Mouse (Mus musculus) lung, embryonic 16.5 days (tissue): ENCODE measurements around the gene Spry1. TPM values are rescaled to one million over a fixed set of nuclear protein-coding genes. Genes with fewer than 3 reads are reported as not detected.

Experiments
- ATAC-seq: fragments of 200-750 bp; cut with Nextera tagmentation; 2 replicates; pipeline ENCODE4 v1.8.0; 2017; ENCODE audit warnings: low read depth, mild to moderate bottlenecking, moderate library complexity
- H3K27ac ChIP-seq: fragments of 300-500 bp; sonication (generic); 2 replicates; pipeline ENCODE4 v1.5.1; 2014; ENCODE audit warnings: mild to moderate bottlenecking, control low read depth, low read length
- H3K27me3 ChIP-seq: fragments of 300-500 bp; sonication (generic); 2 replicates; pipeline ENCODE4 v1.6.1; 2014; ENCODE audit warnings: low read depth, low read length, mixed read lengths; ENCODE audit not compliant: control insufficient read depth, insufficient read depth
- H3K36me3 ChIP-seq: fragments of 300-500 bp; sonication (generic); 2 replicates; pipeline ENCODE4 v1.6.1; 2014; ENCODE audit warnings: low read length; ENCODE audit not compliant: control insufficient read depth, insufficient read depth
- H3K4me1 ChIP-seq: fragments of 300-500 bp; sonication (generic); replicated peaks from 2 replicates; pipeline ENCODE4 v1.6.1; 2014; ENCODE audit warnings: low read length, mixed read lengths; ENCODE audit not compliant: control insufficient read depth, insufficient read depth
- H3K4me2 ChIP-seq: fragments of 300-500 bp; sonication (generic); 2 replicates; pipeline ENCODE4 v1.6.1; 2014; ENCODE audit warnings: low read depth, low read length, control low read depth
- H3K4me3 ChIP-seq: fragments of 300-500 bp; sonication (generic); 2 replicates; pipeline ENCODE4 v1.5.1; 2014; ENCODE audit warnings: mild to moderate bottlenecking, low read length, control low read depth
- H3K9ac ChIP-seq: fragments of 300-500 bp; sonication (generic); 2 replicates; pipeline ENCODE4 v1.6.1; 2014; ENCODE audit warnings: low read length, control low read depth
- H3K9me3 ChIP-seq: fragments of 300-500 bp; sonication (generic); 2 replicates; pipeline ENCODE4 v1.6.1; 2016; ENCODE audit warnings: low read length; ENCODE audit not compliant: control insufficient read depth
- WGBS: fragments of 180-500 bp; shearing (Covaris S2); extraction: QIAGEN DNeasy Blood & Tissue Kit; methylation state at CpG from one replicate; pipeline ENCODE4 v1.1.7; 2014; 5-methylcytosine and 5-hydroxymethylcytosine counted together
- polyA plus RNA-seq: library from polyadenylated mRNA; unstranded; fragments of >200 nt; fragmentation: Nextera tagmentation; extraction: Ambion mirVana; gene quantifications from 2 replicates; pipeline ENCODE4 v1.2.1, GENCODE M21; 2015

Gene Spry1
- polyA plus RNA-seq, 1 experiment from 2014 or later = 18.9 TPM

DNA sequence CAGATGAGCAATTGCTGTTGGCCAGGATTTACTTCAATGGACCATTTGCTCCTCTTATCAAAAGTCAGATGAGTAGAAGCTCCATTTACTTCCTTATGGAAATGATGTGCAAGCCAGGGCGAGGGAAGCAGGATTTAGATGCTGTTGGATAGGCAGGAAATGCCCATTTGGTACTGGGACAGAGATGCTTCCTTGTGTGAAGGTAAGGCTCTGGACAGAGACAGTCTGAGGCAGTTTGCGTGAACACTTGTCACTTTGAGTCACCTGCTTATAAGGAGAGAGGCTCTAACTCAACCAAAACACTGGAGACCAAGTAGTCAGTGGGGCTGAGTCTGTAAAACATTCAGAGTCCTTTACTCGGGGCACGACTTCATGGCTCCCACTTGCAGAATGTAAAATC, 2.8 kb upstream of the Spry1 start:
- 90% methylated on average over 4 of the region's 4 CpGs for WGBS

GRCm38 (mm10) chr3:37640162-37640721, 495 bp downstream of the Spry1 start:
- Histone ChIP-seq H3K36me3 (peaks cover 21% of the 10 kb centered on the region), H3K27me3 (no peaks in the 10 kb centered on the region), H3K4me1 (peaks cover 33% of the 10 kb centered on the region), H3K9ac (peak overlapping the region; percentile 97), H3K27ac (peak overlapping the region; percentile 95), H3K4me3 (peak overlapping the region; percentile 95), H3K9me3 (no peaks in the 10 kb centered on the region), H3K4me2 (peak overlapping the region; percentile 75)
- ATAC-seq = peak; percentile 67
- WGBS = under 1% methylated on average over 70 of the region's 86 CpGs

More for the DNA sequence above, 2.8 kb upstream of the Spry1 start:
- no peak for ATAC-seq
- Histone ChIP-seq H3K4me2 (no peak overlapping the region), H3K4me1 (peaks cover 7% of the 10 kb centered on the region), H3K27ac (no peak overlapping the region), H3K9ac (no peak overlapping the region), H3K36me3 (no peaks in the 10 kb centered on the region), H3K9me3 (no peaks in the 10 kb centered on the region), H3K27me3 (no peaks in the 10 kb centered on the region), H3K4me3 (no peak overlapping the region)

DNA sequence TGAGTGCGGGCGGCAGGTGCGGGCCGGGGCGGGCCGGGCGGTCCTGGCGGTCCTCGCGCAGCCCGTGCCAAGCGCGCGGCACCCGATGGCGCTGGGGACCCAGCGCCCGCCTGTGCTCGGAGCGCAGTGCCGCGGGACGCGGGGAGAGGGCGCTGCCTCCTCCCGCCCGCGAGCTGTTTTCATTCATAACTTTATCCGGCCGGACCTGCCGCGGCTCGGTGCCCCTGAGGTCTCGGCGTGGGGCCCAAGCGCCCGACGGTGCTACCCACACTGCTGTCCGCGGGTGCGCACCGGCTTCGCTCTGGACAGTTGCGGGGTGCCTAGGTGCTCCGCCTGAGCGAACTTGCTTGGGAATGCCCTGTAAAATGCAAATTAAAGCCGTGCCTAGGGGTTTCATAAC, 1.1 kb downstream of the Spry1 start:
- H3K36me3 ChIP-seq = peaks cover 21% of the 10 kb centered on the region
- H3K27ac ChIP-seq = peak overlapping the region; percentile 95
- no peaks in the 10 kb centered on the region for H3K27me3 ChIP-seq
- 0% methylated on average over 34 of the region's 47 CpGs for WGBS
- no peaks in the 10 kb centered on the region for H3K9me3 ChIP-seq
- peak overlapping the region; percentile 97 for H3K9ac ChIP-seq
- peaks cover 34% of the 10 kb centered on the region for H3K4me1 ChIP-seq
- H3K4me3 ChIP-seq = peak overlapping the region; percentile 95
- peak overlapping the region; percentile 75 for H3K4me2 ChIP-seq
- ATAC-seq = peak; percentile 76

GRCm38 (mm10) chr3:37641796-37642680, 2.3 kb downstream of the Spry1 start:
- H3K27me3 ChIP-seq = no peaks in the 10 kb centered on the region
- peaks cover 25% of the 10 kb centered on the region for H3K36me3 ChIP-seq
- peak overlapping the region; percentile 95 for H3K4me3 ChIP-seq
- peak overlapping the region; percentile 44 for H3K27ac ChIP-seq
- peak overlapping the region; percentile 75 for H3K4me2 ChIP-seq
- H3K4me1 ChIP-seq = peaks cover 36% of the 10 kb centered on the region
- 19% methylated on average over 20 of the region's 20 CpGs for WGBS
- H3K9me3 ChIP-seq = no peaks in the 10 kb centered on the region
- peak overlapping the region; percentile 97 for H3K9ac ChIP-seq
- ATAC-seq = no peak

GRCm38 (mm10) chr3:37642681-37643214, 3.0 kb downstream of the Spry1 start:
- peaks cover 38% of the 10 kb centered on the region for H3K4me1 ChIP-seq

DNA sequence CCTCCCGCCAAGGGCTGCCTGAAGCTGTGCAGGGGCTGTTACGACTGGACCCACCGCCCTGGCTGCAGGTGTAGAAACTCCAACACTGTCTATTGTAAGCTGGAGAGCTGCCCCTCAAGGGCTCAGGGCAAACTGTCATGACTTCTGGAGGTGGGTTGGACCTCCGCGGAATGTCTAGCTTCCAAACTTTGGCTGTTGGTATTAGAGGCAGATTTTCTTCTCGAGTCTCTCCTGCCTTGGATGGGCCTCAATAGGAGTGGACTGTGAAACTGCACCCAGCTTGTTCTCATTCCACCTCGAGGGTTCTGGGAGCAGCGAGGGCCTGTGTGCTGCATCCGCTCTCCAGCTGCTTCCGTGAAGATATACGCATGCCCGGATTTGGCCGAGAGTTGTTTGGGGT, 3.7 kb downstream of the Spry1 start:
- H3K9ac ChIP-seq = peak overlapping the region; percentile 11
- peaks cover 40% of the 10 kb centered on the region for H3K4me1 ChIP-seq
- peak overlapping the region; percentile 75 for H3K4me2 ChIP-seq
- H3K27me3 ChIP-seq = no peaks in the 10 kb centered on the region
- peak overlapping the region; percentile 95 for H3K4me3 ChIP-seq
- ATAC-seq = no peak
- WGBS = 76% methylated on average over 13 of the region's 13 CpGs
- no peaks in the 10 kb centered on the region for H3K9me3 ChIP-seq
- H3K36me3 ChIP-seq = peaks cover 26% of the 10 kb centered on the region
- peak overlapping the region; percentile 52 for H3K27ac ChIP-seq

More at GRCm38 (mm10) chr3:37642681-37643214, 3.0 kb downstream of the Spry1 start:
- ATAC-seq = no peak
- peak overlapping the region; percentile 97 for H3K9ac ChIP-seq
- WGBS = 68% methylated on average over 21 of the region's 21 CpGs
- H3K4me2 ChIP-seq = peak overlapping the region; percentile 75
- no peaks in the 10 kb centered on the region for H3K27me3 ChIP-seq
- H3K4me3 ChIP-seq = peak overlapping the region; percentile 95
- peaks cover 26% of the 10 kb centered on the region for H3K36me3 ChIP-seq
- no peaks in the 10 kb centered on the region for H3K9me3 ChIP-seq
- peak overlapping the region; percentile 38; the same call in 1 of the 2 replicates for H3K27ac ChIP-seq

DNA sequence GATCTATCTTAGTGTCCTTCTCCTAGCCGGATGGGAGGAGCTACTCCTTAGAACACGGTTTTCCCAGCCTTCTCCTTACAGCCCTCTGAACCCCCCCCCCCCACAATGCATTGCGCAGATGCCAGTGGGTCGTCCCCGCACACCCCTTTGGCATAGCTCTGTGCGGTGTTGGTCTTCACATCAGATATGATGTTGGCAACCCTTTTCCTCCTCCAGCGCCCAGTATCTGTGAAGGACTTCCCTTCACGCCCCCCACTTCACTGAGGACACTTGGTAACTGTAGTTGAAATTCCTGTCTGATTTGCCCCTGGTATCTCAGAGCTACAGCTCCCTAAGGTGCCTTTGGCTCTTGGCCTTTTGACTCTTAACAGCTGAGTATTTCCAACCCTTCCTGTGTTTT, 4.2 kb downstream of the Spry1 start:
- peak overlapping the region; percentile 95; the same call in 1 of the 2 replicates for H3K4me3 ChIP-seq
- peak overlapping the region; percentile 11; the same call in 1 of the 2 replicates for H3K9ac ChIP-seq
- H3K27ac ChIP-seq = 0 out of 2 replicates have a peak overlapping the region, but pooled peaks have one; percentile 2
- 70% methylated on average over 8 of the region's 8 CpGs for WGBS
- peaks cover 29% of the 10 kb centered on the region for H3K36me3 ChIP-seq
- peaks cover 40% of the 10 kb centered on the region for H3K4me1 ChIP-seq
- ATAC-seq = no peak
- no peaks in the 10 kb centered on the region for H3K27me3 ChIP-seq
- peak overlapping the region; percentile 75 for H3K4me2 ChIP-seq
- no peaks in the 10 kb centered on the region for H3K9me3 ChIP-seq

GRCm38 (mm10) chr3:37645061-37645460, 5.3 kb downstream of the Spry1 start:
- H3K9ac ChIP-seq = no peak overlapping the region
- 66% methylated on average over 6 of the region's 6 CpGs for WGBS
- peaks cover 29% of the 10 kb centered on the region for H3K36me3 ChIP-seq
- H3K4me1 ChIP-seq = peaks cover 37% of the 10 kb centered on the region
- ATAC-seq = no peak
- H3K9me3 ChIP-seq = no peaks in the 10 kb centered on the region
- 0 out of 2 replicates have a peak overlapping the region, but pooled peaks have one; percentile 4 for H3K4me2 ChIP-seq
- no peak overlapping the region for H3K27ac ChIP-seq
- no peaks in the 10 kb centered on the region for H3K27me3 ChIP-seq
- no peak overlapping the region for H3K4me3 ChIP-seq

- H3K4me1 ChIP-seq = peaks cover 37% of the 10 kb centered on the region
- H3K4me2 ChIP-seq = no peak overlapping the region
- peaks cover 29% of the 10 kb centered on the region for H3K36me3 ChIP-seq
- no peak overlapping the region for H3K4me3 ChIP-seq
- no peak for ATAC-seq
- no peak overlapping the region for H3K27ac ChIP-seq
- 91% methylated on average over 9 of the region's 9 CpGs for WGBS
- no peak overlapping the region for H3K9ac ChIP-seq
- H3K9me3 ChIP-seq = no peaks in the 10 kb centered on the region
- no peaks in the 10 kb centered on the region for H3K27me3 ChIP-seq
Measured at GRCm38 (mm10) chr3:37646221-37646620, 6.5 kb downstream of the Spry1 start.
